Mouse (Mus musculus): ENCODE measurements at regions not wholly inside any gene's neighbourhood (a gene's known extent, or its start where the extent isn't known, plus 50 kb on each side); places are given as distances from the start of the nearest gene placed in this dataset.
A peak's percentile ranks its signal among the peaks of the same experiment; 100 is the strongest.

DNA sequence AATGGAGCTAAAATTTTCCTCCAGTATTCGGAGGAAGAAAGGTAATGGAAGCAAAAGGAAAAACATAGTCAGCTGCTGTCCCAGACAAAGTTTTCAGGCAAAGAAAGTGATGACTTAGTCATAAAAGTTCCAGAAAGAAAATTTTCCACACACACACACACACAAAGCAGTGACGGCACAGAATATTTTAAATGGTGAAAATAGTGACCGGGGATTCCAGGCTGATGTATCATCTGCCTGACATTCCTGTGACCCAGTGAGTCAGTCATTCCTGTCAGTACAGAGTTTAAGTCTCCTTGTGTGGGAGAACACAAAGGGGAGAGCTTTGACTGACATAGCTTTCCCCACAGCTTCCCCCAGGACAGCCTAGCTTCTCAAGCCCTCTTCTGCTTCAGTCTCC is 107.9 kb downstream of the Atp6ap1l start:
- Histone ChIP-seq H3K27me3 (ENCODE audit: control insufficient read depth, insufficient read depth, low read depth, low read length) (no peaks in the 10 kb centered on the region), H3K4me1 (ENCODE audit: control insufficient read depth, insufficient read depth, low read length) (no peaks in the 10 kb centered on the region), H3K4me2 (ENCODE audit: low read length) (no peak overlapping the region), H3K36me3 (ENCODE audit: control insufficient read depth, insufficient read depth, low read length) (no peaks in the 10 kb centered on the region), H3K27ac (ENCODE audit: low read length) (no peak overlapping the region), H3K9ac (ENCODE audit: low read depth, low read length) (no peak overlapping the region), H3K4me3 (ENCODE audit: low read depth, low read length) (no peak overlapping the region), H3K9me3 (replicated peaks; ENCODE audit: control insufficient read depth, low read length, poor library complexity, severe bottlenecking) (no peaks in the 10 kb centered on the region)
- ATAC-seq, result no peak
- 83% methylated on average over 3 of the region's 3 CpGs for WGBS

DNA sequence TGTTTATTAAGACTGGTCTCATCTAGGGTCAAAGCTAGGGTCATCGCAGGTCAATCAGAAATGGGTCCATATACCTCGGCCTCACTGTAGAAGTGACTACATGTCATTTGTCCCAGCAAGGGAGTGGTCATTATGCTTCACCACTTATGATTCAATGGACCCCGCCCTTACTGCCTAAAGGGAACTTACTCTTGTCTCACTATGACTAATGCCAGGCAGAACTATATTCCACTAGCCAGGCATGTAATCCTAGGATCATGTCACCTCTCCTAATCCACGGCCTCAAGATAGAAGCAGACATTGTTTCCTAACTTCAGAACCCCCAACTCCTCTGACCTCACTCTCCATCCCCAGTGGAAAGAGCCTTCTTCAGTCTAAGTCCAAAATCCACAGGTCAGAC is 108.3 kb downstream of the Atp6ap1l start:
- Histone ChIP-seq H3K36me3 (ENCODE audit: control insufficient read depth, insufficient read depth, low read length) (no peaks in the 10 kb centered on the region), H3K4me2 (ENCODE audit: low read length) (no peak overlapping the region), H3K9ac (ENCODE audit: low read depth, low read length) (no peak overlapping the region), H3K9me3 (replicated peaks; ENCODE audit: control insufficient read depth, low read length, poor library complexity, severe bottlenecking) (no peaks in the 10 kb centered on the region), H3K4me1 (ENCODE audit: control insufficient read depth, insufficient read depth, low read length) (no peaks in the 10 kb centered on the region), H3K4me3 (ENCODE audit: low read depth, low read length) (no peak overlapping the region), H3K27me3 (ENCODE audit: control insufficient read depth, insufficient read depth, low read depth, low read length) (no peaks in the 10 kb centered on the region), H3K27ac (ENCODE audit: low read length) (no peak overlapping the region)
- WGBS, result 92% methylated on average over 4 of the region's 4 CpGs
- no peak for ATAC-seq

DNA sequence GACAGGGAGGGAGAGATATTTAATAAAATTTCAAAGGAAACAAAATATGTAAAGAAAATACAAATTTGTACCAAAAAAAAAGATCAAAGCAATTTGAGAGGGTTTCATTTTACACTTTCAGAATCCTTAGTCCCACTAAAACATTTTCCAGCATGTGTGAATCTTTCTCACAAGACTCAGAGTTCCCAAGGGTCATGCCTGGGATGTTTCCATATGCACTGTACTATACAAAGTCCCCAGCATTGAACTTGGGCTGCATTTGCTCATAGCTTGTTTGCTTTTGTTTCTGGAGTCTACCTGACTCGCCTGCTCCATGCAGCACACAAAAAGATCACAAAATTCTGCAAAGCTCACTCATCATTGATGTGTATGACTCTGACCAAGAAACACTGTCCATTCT is 122.7 kb downstream of the Atp6ap1l start:
- no peaks in the 10 kb centered on the region for H3K4me1 ChIP-seq (ENCODE audit: control insufficient read depth, insufficient read depth, low read length)
- WGBS, result 73% methylated on average over 1 of the region's 1 CpGs
- no peak for ATAC-seq

DNA sequence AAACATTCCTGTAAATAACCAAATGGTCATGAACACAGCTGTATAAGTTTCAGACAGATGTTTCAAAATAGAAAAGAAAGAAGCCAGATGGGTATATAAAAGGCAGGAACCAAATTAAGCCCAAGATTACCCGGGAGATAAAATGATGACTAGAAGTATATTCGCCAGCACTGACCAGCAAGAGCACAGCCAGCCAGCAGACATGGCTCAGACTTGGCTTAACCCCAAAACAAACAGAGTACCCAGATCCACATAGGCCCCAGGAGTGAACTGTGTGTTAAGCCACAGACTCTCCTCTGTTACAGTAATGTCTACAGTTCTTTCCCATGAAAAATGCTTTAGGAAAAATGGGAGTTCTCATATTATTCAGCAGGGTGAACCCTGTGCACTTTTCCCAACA is 123.2 kb downstream of the Atp6ap1l start:
- 79% methylated on average over 2 of the region's 2 CpGs for WGBS
- no peak for ATAC-seq
- H3K27me3 ChIP-seq (ENCODE audit: control insufficient read depth, insufficient read depth, low read depth, low read length), result no peaks in the 10 kb centered on the region
- no peaks in the 10 kb centered on the region for H3K4me1 ChIP-seq (ENCODE audit: control insufficient read depth, insufficient read depth, low read length)
- H3K9me3 ChIP-seq (replicated peaks; ENCODE audit: control insufficient read depth, low read length, poor library complexity, severe bottlenecking), result no peaks in the 10 kb centered on the region
- no peak overlapping the region for H3K4me2 ChIP-seq (ENCODE audit: low read length)
- no peak overlapping the region for H3K4me3 ChIP-seq (ENCODE audit: low read depth, low read length)
- H3K9ac ChIP-seq (ENCODE audit: low read depth, low read length), result no peak overlapping the region
- H3K27ac ChIP-seq (ENCODE audit: low read length), result no peak overlapping the region
- H3K36me3 ChIP-seq (ENCODE audit: control insufficient read depth, insufficient read depth, low read length), result no peaks in the 10 kb centered on the region

More for the DNA sequence above, 122.7 kb downstream of the Atp6ap1l start:
- no peak overlapping the region for H3K4me2 ChIP-seq (ENCODE audit: low read length)
- H3K4me3 ChIP-seq (ENCODE audit: low read depth, low read length), result no peak overlapping the region
- H3K27ac ChIP-seq (ENCODE audit: low read length), result no peak overlapping the region
- H3K36me3 ChIP-seq (ENCODE audit: control insufficient read depth, insufficient read depth, low read length), result no peaks in the 10 kb centered on the region
- no peaks in the 10 kb centered on the region for H3K27me3 ChIP-seq (ENCODE audit: control insufficient read depth, insufficient read depth, low read depth, low read length)
- H3K9me3 ChIP-seq (replicated peaks; ENCODE audit: control insufficient read depth, low read length, poor library complexity, severe bottlenecking), result no peaks in the 10 kb centered on the region
- H3K9ac ChIP-seq (ENCODE audit: low read depth, low read length), result no peak overlapping the region

DNA sequence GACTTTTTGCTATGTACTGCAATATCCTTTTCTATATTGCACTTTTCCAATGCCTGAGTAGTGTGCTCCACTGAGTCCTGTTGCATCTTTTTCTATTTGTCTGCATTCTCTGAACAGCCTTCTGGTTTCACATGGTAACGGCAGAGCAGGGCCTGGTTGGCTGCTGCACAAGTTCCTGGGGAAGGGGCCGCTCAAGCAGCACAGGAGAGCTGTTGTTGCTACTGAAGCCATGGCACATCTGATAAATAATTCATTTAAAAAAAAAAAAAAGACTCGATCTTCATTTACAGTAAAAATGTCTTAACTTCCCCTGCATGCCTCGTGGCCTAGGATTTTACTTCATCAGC is 127.2 kb downstream of the Atp6ap1l start:
- ATAC-seq, result peak; percentile 87
- WGBS, result 41% methylated on average over 4 of the region's 4 CpGs
- Histone ChIP-seq H3K4me3 (ENCODE audit: low read depth, low read length) (no peak overlapping the region), H3K4me2 (ENCODE audit: low read length) (no peak overlapping the region), H3K27ac (ENCODE audit: low read length) (no peak overlapping the region), H3K36me3 (ENCODE audit: control insufficient read depth, insufficient read depth, low read length) (no peaks in the 10 kb centered on the region), H3K27me3 (ENCODE audit: control insufficient read depth, insufficient read depth, low read depth, low read length) (no peaks in the 10 kb centered on the region), H3K9me3 (replicated peaks; ENCODE audit: control insufficient read depth, low read length, poor library complexity, severe bottlenecking) (no peaks in the 10 kb centered on the region), H3K9ac (ENCODE audit: low read depth, low read length) (no peak overlapping the region), H3K4me1 (ENCODE audit: control insufficient read depth, insufficient read depth, low read length) (no peaks in the 10 kb centered on the region)

DNA sequence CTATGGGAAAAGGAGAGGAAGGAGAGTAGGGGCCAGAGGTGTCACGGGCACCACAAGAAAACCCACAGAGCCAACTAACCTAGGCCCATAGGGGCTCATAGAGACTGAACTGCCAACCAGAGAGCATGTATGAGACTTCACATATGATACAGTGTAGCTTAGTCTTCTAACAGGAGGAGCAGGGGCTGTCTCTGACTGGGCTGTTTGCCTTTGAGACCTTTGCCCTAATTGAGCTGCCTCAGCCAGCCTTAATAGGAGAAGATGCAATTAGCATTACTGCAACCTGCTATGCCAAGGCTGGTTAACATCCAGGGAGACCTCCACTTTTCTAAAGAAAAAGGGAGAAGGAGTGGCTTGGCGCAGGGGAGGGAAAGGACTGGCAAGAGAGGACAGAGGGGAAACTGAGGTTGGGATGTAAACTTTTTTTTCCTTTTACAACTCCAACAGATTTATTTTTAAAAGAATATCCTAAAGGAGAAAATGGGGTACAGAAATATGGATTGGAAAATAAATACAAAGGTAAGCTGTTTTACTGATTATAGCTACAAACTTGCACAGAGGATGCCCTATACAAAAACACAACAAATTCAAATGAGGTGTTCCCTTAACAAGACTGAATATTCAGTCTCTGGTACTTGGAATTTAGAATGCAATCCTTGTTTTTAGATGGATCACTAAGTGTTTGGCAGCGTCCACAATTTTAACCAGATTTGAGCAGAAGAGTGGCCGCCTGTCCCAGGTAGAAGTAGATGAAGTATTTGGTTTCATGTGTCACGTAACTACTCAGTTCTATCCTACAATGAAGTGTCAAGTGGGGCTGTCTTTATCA is 127.8 kb downstream of the Atp6ap1l start:
- Histone ChIP-seq H3K4me3 (ENCODE audit: low read depth, low read length) (no peak overlapping the region), H3K9ac (ENCODE audit: low read depth, low read length) (no peak overlapping the region), H3K4me2 (ENCODE audit: low read length) (no peak overlapping the region), H3K9me3 (replicated peaks; ENCODE audit: control insufficient read depth, low read length, poor library complexity, severe bottlenecking) (no peaks in the 10 kb centered on the region), H3K27ac (ENCODE audit: low read length) (no peak overlapping the region), H3K36me3 (ENCODE audit: control insufficient read depth, insufficient read depth, low read length) (no peaks in the 10 kb centered on the region), H3K27me3 (ENCODE audit: control insufficient read depth, insufficient read depth, low read depth, low read length) (no peaks in the 10 kb centered on the region), H3K4me1 (ENCODE audit: control insufficient read depth, insufficient read depth, low read length) (no peaks in the 10 kb centered on the region)
- ATAC-seq, result peak; percentile 69
- WGBS, result 91% methylated on average over 5 of the region's 5 CpGs

DNA sequence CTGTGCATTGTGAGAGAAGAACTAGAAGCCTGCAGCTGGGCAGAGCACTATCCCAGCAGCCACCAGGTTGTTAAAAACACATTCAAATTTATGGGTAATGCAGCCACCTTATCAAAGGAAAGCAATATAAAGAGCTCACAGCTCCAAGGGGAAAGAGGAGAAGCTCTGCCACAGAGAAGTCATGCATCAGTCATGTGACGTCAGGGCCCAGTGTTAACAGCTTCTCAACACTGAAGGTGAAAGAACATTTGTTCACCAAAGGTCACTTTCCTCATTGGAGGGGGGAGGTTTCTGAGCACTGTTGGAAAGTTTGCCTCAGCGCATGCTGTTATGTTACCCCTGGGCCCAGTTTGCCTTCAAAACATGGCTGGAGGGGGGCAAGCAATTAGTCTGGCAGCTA is 143.0 kb downstream of the Atp6ap1l start:
- Histone ChIP-seq H3K9ac (ENCODE audit: low read depth, low read length) (no peak overlapping the region), H3K9me3 (replicated peaks; ENCODE audit: control insufficient read depth, low read length, poor library complexity, severe bottlenecking) (no peaks in the 10 kb centered on the region), H3K4me3 (ENCODE audit: low read depth, low read length) (no peak overlapping the region), H3K27ac (ENCODE audit: low read length) (no peak overlapping the region), H3K4me2 (ENCODE audit: low read length) (no peak overlapping the region), H3K36me3 (ENCODE audit: control insufficient read depth, insufficient read depth, low read length) (no peaks in the 10 kb centered on the region), H3K27me3 (ENCODE audit: control insufficient read depth, insufficient read depth, low read depth, low read length) (no peaks in the 10 kb centered on the region), H3K4me1 (ENCODE audit: control insufficient read depth, insufficient read depth, low read length) (no peaks in the 10 kb centered on the region)
- no peak for ATAC-seq
- 78% methylated on average over 2 of the region's 2 CpGs for WGBS

DNA sequence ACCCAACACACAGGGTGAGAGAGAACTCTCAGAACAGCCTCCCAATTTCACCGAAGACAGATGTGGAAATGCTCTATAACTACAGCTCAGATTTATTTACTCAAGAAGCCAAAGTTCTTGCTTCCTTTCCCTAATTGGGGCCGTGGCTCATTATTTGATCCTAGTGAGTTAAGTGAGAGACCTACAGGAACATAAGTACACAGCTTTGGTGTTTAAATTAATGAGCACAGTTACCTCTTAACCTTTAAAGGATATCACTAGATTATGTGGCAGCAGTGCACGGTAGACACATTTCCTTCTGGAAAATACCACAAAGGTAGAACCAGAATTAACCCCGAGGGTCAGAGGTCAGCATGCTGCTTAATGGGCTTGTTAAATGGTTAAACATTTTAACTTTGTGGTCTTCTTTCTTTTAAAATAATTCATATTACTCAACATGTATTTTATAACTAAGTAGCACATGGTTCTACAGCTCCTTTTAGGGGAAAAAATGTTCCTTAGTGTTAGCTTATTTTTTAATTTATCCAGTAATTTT is 144.6 kb downstream of the Atp6ap1l start:
- 84% methylated on average over 4 of the region's 4 CpGs for WGBS
- no peak overlapping the region for H3K9ac ChIP-seq (ENCODE audit: low read depth, low read length)
- no peak for ATAC-seq
- H3K4me3 ChIP-seq (ENCODE audit: low read depth, low read length), result no peak overlapping the region
- H3K36me3 ChIP-seq (ENCODE audit: control insufficient read depth, insufficient read depth, low read length), result no peaks in the 10 kb centered on the region
- H3K27me3 ChIP-seq (ENCODE audit: control insufficient read depth, insufficient read depth, low read depth, low read length), result no peaks in the 10 kb centered on the region
- no peak overlapping the region for H3K27ac ChIP-seq (ENCODE audit: low read length)
- no peaks in the 10 kb centered on the region for H3K4me1 ChIP-seq (ENCODE audit: control insufficient read depth, insufficient read depth, low read length)
- no peak overlapping the region for H3K4me2 ChIP-seq (ENCODE audit: low read length)
- H3K9me3 ChIP-seq (replicated peaks; ENCODE audit: control insufficient read depth, low read length, poor library complexity, severe bottlenecking), result no peaks in the 10 kb centered on the region

DNA sequence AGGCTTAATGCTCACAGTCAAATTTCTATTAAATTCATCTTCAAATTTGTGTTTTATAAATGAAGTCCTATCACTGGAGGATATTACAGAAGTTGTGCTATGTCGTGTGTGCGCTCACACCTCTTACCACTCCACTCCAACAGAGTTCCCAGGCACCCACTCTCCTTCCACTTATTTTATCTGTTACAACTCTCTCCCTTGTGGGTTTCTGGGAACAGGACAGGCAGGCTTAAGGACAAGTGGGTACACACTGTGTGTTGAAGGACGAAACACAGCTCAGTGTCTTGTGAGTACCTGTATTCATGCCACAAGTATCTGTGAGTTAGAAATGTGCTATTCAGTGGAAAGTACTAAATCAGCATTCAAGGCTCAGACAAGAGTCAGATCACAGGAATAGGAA is 150.7 kb downstream of the Atp6ap1l start:
- Histone ChIP-seq H3K27ac (ENCODE audit: low read length) (no peak overlapping the region), H3K36me3 (ENCODE audit: control insufficient read depth, insufficient read depth, low read length) (no peaks in the 10 kb centered on the region), H3K27me3 (ENCODE audit: control insufficient read depth, insufficient read depth, low read depth, low read length) (no peaks in the 10 kb centered on the region), H3K9me3 (replicated peaks; ENCODE audit: control insufficient read depth, low read length, poor library complexity, severe bottlenecking) (no peaks in the 10 kb centered on the region), H3K9ac (ENCODE audit: low read depth, low read length) (no peak overlapping the region), H3K4me2 (ENCODE audit: low read length) (no peak overlapping the region), H3K4me1 (ENCODE audit: control insufficient read depth, insufficient read depth, low read length) (no peaks in the 10 kb centered on the region), H3K4me3 (ENCODE audit: low read depth, low read length) (no peak overlapping the region)
- ATAC-seq, result no peak
- 89% methylated on average over 3 of the region's 3 CpGs for WGBS

Measured in midbrain, embryonic 16.5 days (tissue).